Mouse (Mus musculus): ENCODE measurements around the gene Celf6. TPM values are rescaled to one million over a fixed set of nuclear protein-coding genes. Genes with fewer than 3 reads are reported as not detected.

Gene Celf6
- 0.07 TPM in 1 of 2 replicates, not detected in the other for polyA plus RNA-seq (2012)

DNA sequence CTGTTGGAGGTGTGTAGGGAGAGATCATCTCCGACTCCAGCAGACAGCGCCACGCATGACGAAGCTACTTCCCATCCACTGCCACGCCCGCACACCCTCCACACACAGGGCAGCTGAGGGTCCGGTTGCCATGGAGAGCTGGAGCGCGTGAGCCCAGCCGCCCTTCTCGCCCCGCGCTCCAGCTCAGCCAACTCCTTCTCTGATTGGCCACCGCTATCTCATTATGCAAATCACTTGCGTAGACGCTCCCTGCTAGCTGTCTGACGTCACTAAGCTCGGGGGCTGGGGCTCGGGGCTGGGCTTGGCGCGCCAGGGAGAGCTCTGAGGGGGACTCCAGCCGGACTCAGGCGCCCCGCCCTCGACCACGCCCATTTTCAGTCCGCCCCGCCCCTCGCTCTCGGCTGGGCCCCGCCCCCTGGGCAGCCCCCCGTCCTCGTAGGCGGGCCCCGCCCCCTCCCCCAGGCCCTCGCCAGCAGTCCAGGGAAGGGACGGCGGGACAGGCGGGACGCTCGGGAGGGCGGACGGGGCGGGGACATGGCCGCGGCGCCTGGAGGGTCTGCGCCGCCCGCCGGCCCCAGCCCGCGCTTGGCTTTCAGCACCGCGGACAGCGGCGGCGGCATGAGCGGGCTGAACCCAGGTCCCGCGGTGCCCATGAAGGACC lies at the start of gene Celf6:
Gene Celf6, plus strand, starts transcription at position 74 of the 661 bp plus-strand sequence.

DNA sequence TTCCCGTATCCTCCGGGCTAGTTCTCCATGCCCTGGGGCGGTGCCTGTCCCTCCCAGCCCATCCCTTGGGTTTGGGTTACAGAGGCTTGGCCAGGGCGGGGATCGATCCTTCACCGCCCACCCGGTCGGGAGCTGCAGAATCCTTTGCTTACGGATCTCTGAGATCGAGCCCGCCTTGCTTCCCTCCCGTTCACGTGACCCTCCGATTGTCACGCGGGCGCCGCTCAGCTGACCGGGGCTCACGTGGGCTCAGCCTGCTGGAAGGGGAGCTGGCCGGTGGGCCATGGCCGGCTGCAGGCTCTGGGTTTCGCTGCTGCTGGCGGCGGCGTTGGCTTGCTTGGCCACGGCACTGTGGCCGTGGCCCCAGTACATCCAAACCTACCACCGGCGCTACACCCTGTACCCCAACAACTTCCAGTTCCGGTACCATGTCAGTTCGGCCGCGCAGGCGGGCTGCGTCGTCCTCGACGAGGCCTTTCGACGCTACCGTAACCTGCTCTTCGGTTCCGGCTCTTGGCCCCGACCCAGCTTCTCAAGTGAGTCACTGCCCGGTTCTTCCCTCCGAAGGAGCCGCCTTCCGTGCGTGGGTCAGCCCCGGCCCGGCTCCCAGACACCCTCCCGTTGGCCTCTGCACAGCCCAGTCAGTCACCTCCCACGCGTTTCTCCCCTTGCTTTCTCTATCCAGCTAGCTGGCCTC lies 38.1 kb upstream of the Celf6 start, which contains the start of the genes Hexa and Tmem202:
Gene Hexa, plus strand, starts transcription at position 100 of the 697 bp plus-strand sequence.
Gene Tmem202, minus strand, starts transcription at position 407 of the 697 bp plus-strand sequence.

DNA sequence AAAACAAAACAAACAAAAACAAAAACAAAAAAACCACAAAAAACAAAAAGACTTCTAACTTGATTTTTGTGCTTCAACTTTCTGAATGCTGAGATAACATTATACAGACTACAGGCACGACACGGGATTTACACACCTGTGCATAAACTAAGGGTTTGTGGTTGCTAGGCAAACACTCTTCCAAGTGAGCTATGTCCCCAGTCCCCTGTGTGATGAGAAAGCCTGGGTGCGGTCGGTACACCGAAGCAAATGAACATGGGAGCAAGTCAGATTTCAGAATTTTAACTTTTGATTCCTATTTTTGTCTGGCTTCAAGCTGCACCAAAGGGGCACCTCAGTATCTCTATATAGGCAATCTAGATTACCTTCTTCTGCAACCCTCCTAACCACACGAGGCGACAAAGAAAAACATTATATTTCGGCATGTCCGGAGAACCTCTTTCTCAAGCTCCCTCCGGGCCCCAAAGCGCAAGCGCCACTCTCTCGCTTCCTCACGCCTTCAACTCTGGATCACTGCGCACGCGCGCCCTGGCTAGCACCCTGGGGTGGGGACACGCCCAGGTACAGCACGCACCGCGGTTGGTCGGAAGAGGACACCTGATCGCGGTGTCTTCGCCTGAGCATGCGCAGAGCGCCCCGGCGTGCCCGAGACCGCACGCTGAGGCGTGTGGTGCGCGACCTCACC lies 39.0 kb downstream of the Celf6 start, which contains the start of gene Parp6:
Gene Parp6, plus strand, starts transcription at position 663 of the 685 bp plus-strand sequence.

DNA sequence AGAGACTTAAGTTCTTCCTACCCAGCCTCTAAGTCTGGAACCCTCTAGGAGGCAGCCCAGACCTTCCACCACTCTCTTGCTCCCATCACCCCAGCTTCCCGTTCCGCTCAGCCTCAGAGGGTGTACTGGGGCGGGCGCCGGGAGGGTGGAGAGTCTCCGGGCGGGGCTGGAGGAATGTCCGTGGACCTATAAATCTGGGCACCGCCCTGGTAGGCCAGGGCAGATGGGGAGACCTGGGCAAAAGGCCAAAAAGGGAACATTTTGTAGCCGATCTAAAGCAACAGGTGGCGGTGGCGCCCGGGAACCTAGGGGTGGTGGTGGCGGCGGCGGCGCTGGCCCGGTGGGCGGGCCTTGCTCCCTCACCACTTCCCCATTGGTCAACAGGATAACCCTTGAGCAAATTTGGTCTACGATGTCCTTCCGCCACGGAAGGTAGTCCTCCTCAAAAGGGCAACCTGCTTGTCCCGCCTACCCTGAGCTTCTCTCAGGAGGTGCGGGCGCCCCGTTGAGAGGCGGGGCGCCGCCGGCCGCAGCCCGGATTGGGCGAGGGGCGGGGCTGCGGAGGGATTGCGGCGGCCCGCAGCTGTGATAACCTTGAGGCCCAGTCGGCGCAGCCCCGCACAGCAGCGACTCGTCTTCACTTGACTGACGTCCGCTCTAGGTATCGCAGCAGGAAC lies 78.4 kb downstream of the Celf6 start, which contains the start of gene Pkm:
Gene Pkm, plus strand, starts transcription at position 411 of the 677 bp plus-strand sequence.

Other genes starting within 250 kb of the Celf6 start
- gene Bbs4, start 224.4 kb upstream of the Celf6 start, polyA plus RNA-seq (2012): 0.23 and 0.34 TPM in 2 replicates
- 40.5 and 55.5 TPM in 2 replicates for gene Arih1, start 91.3 kb upstream of the Celf6 start, polyA plus RNA-seq (2012)
- gene Hexa, start 38.4 kb upstream of the Celf6 start, polyA plus RNA-seq (2012): 89.5 and 144 TPM in 2 replicates
- gene Tmem202, start 38.1 kb upstream of the Celf6 start, polyA plus RNA-seq (2012): 0.12 and 0.32 TPM in 2 replicates
- gene Parp6, start 39.4 kb downstream of the Celf6 start, polyA plus RNA-seq (2012): 14.6 and 16.1 TPM in 2 replicates
- 690 and 779 TPM in 2 replicates for gene Pkm, start 78.5 kb downstream of the Celf6 start, polyA plus RNA-seq (2012)
- 0.01 and 0.32 TPM in 2 replicates for gene Gramd2, start 102.2 kb downstream of the Celf6 start, polyA plus RNA-seq (2012)
- gene Senp8, start 172.8 kb downstream of the Celf6 start, polyA plus RNA-seq (2012): 0.12 and 0.23 TPM in 2 replicates
- gene Myo9a, start 173.0 kb downstream of the Celf6 start, polyA plus RNA-seq (2012): 0.59 and 1.1 TPM in 2 replicates

Data from megakaryocyte-erythroid progenitor cell, adult 5 weeks (primary cell).